Mouse (Mus musculus) regulatory T cell (primary cell): ENCODE results near the gene Map7d1.
"Not testable (repeated sequence)": the region's sequence is repeated elsewhere in the genome, so short reads cannot be mapped to it uniquely, and the experiment has no call there.

Experiments used
- in situ Hi-C: fragments of 300-600 bp; cut with MboI, MseI; formaldehyde crosslinking; loops from one replicate; pipeline ENCODE4 v1.15.1; 2025; ENCODE audit warnings: high pct_unique_total_duplicates

Gene Map7d1

GRCm38 (mm10) chr4:126242510-126242909 is 13.6 kb downstream of the Map7d1 start:
- in situ Hi-C loops: no loop called here

- in situ Hi-C loops: no loop called here
Measured at GRCm38 (mm10) chr4:126241956-126242355, 14.2 kb downstream of the Map7d1 start.

DNA sequence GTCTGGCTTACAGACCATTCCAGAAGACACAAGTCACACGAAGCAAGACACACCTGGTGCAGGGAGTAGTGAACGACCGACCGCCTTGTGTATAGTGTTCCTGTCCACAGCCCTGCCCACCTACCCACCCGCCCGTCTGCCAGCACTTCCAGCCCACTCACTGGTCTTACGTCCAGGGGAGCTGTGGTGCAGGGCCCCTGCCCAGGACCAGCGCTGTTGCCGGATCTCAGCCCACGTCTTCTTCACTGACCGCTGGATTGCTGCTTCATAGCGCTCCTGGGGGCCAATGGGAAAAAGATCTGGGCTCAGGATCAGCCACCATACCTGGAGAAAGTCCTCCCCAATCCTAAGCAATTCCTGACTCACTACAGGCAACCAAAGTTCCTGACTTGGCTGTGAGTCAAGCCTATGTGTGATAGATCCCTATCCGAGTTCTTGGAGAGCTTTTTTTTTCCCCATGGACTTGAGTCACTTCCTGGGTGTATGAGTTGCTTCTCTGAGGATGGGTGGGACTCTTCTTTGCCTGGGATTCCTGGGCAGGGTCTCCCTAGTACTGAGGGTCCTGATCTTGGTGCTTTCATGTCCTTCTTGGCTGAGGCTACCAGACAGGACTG is 16.2 kb downstream of the Map7d1 start:
- in situ Hi-C loops: no loop called here

GRCm38 (mm10) chr4:126237721-126238242 is 18.4 kb downstream of the Map7d1 start:
- in situ Hi-C loops: no loop called here

- in situ Hi-C loops: no loop called here
Measured at GRCm38 (mm10) chr4:126236467-126237280, 19.5 kb downstream of the Map7d1 start.

DNA sequence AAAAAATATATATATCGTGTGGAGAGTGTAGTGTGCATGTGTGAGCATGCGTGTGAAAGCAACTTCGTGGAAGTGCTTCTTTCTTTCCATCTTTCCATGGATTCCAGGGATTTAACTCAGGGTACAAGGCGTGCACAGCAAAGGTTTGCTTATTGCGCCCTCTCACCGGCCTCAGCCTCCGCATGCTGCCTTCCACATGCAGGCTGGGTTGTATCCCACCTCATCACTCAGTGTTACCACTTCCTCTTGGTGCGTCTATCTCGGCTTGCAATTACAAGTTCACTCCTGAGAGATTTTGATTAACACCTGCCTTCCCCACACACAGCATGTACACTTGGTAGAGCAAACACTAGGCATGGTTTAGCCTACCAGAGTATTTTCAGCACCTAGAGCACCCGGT is 21.0 kb downstream of the Map7d1 start:
- in situ Hi-C loops: no loop called here

- in situ Hi-C loops: loop anchor here (5.0 kb wide), 1 partner anchor 73 kb away; no protein-coding TSS in a partner anchor
Measured at GRCm38 (mm10) chr4:126234496-126235175, 21.5 kb downstream of the Map7d1 start.

DNA sequence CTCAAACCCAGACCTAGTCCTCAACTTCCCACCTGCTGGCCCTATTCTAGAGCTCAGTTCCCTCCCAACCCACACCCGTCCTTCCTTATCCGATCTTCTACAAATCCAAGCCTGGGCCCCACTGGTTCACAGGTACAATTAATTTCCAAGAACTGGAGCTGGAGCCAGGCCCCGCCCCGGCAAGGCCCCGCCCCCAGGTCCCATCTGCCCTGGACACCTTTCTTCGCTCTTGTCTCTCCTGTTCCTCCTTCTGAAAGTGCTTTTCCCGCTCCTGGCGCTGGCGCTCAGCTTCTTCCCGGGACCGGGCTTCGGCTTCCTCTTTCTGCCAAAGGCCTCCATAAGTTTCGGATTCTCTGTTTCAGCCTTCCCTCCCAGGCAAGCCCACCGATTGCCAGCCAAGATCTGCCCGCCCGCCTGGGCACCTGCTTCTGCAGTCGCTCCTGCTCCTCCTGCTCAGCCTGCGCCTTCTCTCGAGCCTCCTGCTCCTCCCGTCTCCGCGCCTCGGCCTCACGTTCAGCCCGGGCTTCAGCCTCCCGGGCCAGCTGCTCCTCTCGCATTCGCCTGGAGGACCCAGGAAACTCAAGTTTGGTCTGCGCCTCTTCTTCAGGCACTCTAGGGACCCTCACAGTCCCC is 22.4 kb downstream of the Map7d1 start:
- in situ Hi-C loops: loop anchor here (5.0 kb wide), 1 partner anchor 74 kb away; no protein-coding TSS in a partner anchor

DNA sequence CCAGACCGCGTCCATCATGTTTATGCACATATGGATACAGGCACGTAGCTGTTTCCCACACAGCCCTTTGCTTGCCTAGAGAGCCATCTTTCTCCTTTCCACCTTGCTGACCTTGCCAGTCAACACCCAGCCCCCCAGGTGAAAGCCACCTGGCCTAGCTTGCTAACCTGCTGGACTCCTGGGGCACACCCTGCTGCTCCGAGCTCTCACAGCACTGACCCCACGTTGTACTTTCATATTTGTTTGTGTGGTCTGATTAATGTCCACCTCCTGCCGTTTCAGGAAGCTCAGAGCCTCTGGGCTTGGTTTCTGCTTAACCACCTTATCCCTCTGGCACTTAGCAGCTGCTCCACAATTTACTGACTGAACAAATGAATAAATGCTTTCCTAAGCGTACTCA is 26.2 kb downstream of the Map7d1 start:
- in situ Hi-C loops: loop anchor here (5.0 kb wide), 2 partner anchors 32 to 77 kb away; partner anchors contain the start of gene Trappc3

DNA sequence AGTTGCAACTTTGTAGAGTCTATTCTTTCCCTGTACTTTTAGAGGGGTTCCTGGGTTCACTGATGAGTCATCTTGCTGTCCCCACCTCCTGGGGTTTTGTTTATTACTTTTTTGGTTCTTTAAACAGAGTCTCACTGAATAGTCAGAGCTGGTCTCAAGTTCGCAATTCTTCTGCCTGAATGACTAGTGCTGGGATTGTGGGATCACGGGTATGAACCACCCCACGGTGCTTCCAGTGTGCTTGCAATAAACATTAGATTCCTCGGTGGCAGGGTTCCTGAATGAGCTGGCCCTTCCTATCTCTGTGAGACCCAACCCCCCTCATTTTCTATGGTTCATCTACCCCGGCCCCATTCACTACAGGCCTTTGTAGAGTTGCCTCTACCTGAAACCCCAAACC is 28.0 kb downstream of the Map7d1 start:
- in situ Hi-C loops: loop anchor here (5.0 kb wide), 1 partner anchor 34 kb away; the partner anchor contains the start of gene Trappc3

GRCm38 (mm10) chr4:126227077-126227761 is 28.9 kb downstream of the Map7d1 start:
- in situ Hi-C loops: loop anchor here (5.0 kb wide), 1 partner anchor 35 kb away; the partner anchor contains the start of gene Trappc3

GRCm38 (mm10) chr4:126226640-126227039 is 29.5 kb downstream of the Map7d1 start:
- in situ Hi-C loops: loop anchor here (5.0 kb wide), 1 partner anchor 36 kb away; the partner anchor contains the start of gene Trappc3

DNA sequence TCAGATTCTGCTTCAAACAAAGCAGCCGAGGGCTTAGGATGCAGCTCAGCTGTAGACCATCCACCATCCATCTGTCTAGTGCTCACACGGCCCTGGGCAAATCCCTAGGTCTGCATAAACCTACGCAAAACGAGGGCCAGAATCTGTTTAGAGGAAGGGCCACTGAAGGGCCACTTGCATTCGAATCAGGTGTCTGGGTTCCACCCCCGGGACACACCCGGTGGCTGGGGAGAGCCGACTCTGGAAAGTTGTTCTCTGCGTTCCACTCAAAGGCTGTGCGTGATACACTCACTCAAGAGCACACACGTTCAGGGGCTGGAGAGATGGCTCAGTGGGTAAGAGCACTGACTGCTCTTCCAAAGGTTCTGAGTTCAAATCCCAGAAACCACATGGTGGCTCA is 33.5 kb downstream of the Map7d1 start:
- in situ Hi-C loops: no loop called here

GRCm38 (mm10) chr4:126220045-126220444 is 36.1 kb downstream of the Map7d1 start:
- in situ Hi-C loops: no loop called here

DNA sequence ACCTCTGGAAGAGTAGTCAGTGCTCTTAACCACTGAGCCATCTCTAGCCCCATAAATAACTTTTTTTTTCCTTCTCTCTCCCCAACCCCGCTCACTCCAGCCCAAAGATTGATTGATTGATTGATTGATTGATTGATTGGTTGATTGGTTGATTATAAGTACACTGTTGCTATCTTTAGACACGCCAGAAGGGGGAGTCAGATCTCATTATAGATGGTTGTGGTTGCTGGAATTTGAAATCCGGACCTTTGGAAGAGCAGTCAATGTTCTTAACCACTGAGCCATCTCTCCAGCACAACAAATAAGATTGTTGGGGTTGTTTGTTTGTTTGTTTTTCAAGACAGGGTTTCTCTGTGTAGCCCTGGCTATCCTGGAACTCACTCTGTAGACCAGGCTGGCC is 36.6 kb downstream of the Map7d1 start:
- in situ Hi-C loops: not testable (repeated sequence)

DNA sequence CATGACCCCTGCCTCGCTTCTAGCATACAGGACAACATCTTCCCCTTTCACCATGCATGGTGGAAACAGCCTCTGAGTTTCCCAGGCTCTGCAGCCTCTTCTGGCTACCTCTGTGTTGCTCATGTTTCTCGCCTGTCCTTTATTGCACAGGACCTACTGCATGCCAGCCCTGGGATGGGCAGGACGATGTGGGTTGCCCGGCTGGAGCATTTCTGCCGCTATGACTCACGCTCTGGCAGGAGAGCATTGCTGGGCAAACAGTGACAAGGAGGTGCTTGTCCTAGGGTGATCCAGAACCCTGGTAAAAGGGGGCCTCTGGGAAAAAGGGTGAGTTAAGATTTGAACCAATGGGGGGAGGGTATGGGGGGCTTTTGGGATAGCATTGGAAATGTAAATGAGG is 38.4 kb downstream of the Map7d1 start:
- in situ Hi-C loops: no loop called here

DNA sequence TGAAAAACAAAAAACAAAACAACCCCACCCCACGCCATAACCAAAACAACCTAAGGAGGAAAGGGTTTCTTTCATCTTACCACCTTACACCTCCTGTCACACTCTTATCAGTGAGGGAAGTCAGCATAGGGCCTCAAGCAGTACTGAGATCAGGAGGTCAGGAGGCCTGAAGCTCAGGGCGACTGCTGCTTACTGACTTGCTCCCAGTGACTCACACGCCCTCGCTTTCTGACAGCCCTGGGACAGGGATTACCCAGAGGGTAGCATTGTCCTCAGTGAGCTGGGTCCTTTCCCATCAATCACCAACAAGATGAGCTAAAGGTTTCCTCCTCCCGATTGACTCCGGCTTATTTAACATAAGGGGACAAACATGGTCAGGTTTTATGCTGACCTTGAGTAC is 49.1 kb downstream of the Map7d1 start:
- in situ Hi-C loops: no loop called here

- in situ Hi-C loops: no loop called here
Measured at GRCm38 (mm10) chr4:126205386-126205785, 50.8 kb downstream of the Map7d1 start.

DNA sequence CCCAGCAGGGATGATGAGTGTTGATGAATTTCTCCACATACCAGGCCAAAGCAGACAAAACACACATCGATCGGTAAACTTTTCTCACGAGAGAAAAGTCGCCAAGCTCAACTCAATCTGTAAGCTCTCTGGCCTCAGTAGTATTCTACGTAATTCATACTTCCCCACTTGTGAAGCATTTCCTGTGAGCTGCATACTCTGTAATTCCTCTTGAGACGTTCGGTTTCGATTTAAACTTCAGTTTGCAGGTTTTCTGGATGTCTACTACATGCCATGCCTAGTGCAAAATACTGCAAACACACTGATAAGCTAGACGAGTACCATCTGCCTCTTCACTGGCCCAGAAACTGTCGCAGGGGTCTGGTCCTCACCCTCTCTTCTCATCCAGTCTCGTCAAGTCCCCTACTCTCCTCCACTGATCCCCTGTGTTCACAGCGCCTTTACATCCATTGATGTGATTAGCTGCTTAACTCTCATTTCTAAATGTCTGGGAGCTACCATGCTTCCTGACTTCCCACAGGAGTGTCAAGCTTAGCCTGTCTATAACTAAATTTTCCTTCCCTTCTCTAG is 51.4 kb downstream of the Map7d1 start:
- in situ Hi-C loops: loop anchor here (5.0 kb wide), 1 partner anchor 48 kb away; no protein-coding TSS in a partner anchor

DNA sequence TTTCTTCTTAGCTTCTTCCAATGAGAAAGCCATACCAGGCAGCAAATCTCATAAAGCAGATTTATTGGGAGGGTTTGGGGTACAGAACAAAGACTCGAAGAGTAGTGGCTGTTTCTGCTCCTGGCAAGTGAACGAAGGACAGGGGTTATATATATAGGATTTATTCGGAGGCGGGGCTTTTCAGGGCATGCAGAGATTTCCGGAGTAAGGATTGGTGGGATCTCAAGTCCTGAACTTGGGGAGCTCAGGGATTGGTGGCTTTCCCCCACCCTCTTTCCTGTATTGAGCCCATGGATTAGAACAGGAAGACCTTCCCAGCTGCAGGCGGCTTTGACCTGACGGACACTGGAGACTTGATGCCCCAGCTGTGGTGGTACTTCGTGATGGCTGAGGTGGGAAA is 52.1 kb downstream of the Map7d1 start:
- in situ Hi-C loops: loop anchor here (5.0 kb wide), 1 partner anchor 48 kb away; no protein-coding TSS in a partner anchor
